Mouse (Mus musculus) CH12.LX (cell line): ENCODE data around the gene Kat7. TPM values are rescaled to one million over a fixed set of nuclear protein-coding genes. Genes with fewer than 3 reads are reported as not detected.

ENCODE experiments used
- DNase-seq: peaks from one replicate; pipeline ENCODE4 v3.0.0-alpha.2; 2013; ENCODE audit errors: extremely low read depth
- H3K27ac ChIP-seq: 2 replicates; pipeline ENCODE4 v1.5.1; 2012; ENCODE audit warnings: low read depth, mild to moderate bottlenecking, control low read depth, moderate library complexity; ENCODE audit not compliant: insufficient read depth
- H3K27me3 ChIP-seq: replicated peaks from 2 replicates; pipeline ENCODE3; 2012; ENCODE audit warnings: inconsistent platforms
- H3K36me3 ChIP-seq, 2 experiments: replicated peaks in 1 of 2; 2 replicates each; pipeline versions ENCODE3 to v1.6.1; 2012; ENCODE audit warnings: inconsistent platforms in 1 of 2, low read length in 1 of 2, mild to moderate bottlenecking in 1 of 2, mixed read lengths in 1 of 2, moderate library complexity in 1 of 2; ENCODE audit not compliant: control insufficient read depth in 1 of 2, insufficient read depth in 1 of 2
- H3K4me1 ChIP-seq, 2 experiments: 2 replicates each; pipeline ENCODE4 v1.6.1; 2012; ENCODE audit warnings: inconsistent platforms in 1 of 2, moderate library complexity in 1 of 2; ENCODE audit not compliant: insufficient read depth in 2 of 2, control insufficient read depth in 1 of 2
- H3K4me2 ChIP-seq: 2 replicates; pipeline ENCODE4 v1.6.1; 2012; ENCODE audit warnings: low read depth, mild to moderate bottlenecking, control low read depth; ENCODE audit not compliant: poor library complexity, insufficient read depth, severe bottlenecking
- H3K4me3 ChIP-seq, 3 experiments: fragments of 150-350 bp in 1 of 3; sonication (generic) in 1 of 3; replicated peaks in 1 of 3; 2 replicates each; pipeline versions ENCODE3 to v1.5.1; 2011 to 2012; ENCODE audit warnings: low read depth in 2 of 3, low read length in 2 of 3, mild to moderate bottlenecking in 2 of 3, moderate library complexity in 2 of 3, control low read depth in 1 of 3, improper control_type of control experiment in 1 of 3, inconsistent platforms in 1 of 3, mixed read lengths in 1 of 3; ENCODE audit not compliant: poor library complexity in 1 of 3
- H3K79me2 ChIP-seq: replicated peaks from 2 replicates; pipeline ENCODE4 v1.6.1; 2012; ENCODE audit warnings: mild to moderate bottlenecking, moderate library complexity; ENCODE audit not compliant: control insufficient read depth, poor library complexity, insufficient read depth, severe bottlenecking; ENCODE audit errors: extremely low read depth
- H3K9ac ChIP-seq: 2 replicates; pipeline ENCODE4 v1.6.1; 2012; ENCODE audit warnings: low read depth, mild to moderate bottlenecking, control low read depth, moderate library complexity; ENCODE audit not compliant: insufficient read depth
- H3K9me3 ChIP-seq: replicated peaks from 2 replicates; pipeline ENCODE3; 2012; ENCODE audit warnings: low read length, inconsistent platforms, mixed read lengths
- CHD1 ChIP-seq: IDR thresholded peaks from 2 replicates; pipeline ENCODE4 v1.6.1; 2012; ENCODE audit warnings: low read depth, low read length, improper control_type of control experiment, inconsistent platforms
- CTCF ChIP-seq, 2 experiments: IDR thresholded peaks in 1 of 2; conservative IDR thresholded peaks in 1 of 2; 2 replicates each; pipeline ENCODE4 v1.5.1; 2011 to 2012; ENCODE audit warnings: low read depth in 2 of 2, low read length in 2 of 2, improper control_type of control experiment in 1 of 2, inconsistent platforms in 1 of 2, mild to moderate bottlenecking in 1 of 2, moderate library complexity in 1 of 2
- ELF1 ChIP-seq: IDR thresholded peaks from 2 replicates; pipeline ENCODE4 v1.6.1; 2014; ENCODE audit warnings: low read depth, mild to moderate bottlenecking, inconsistent platforms, low read length, improper control_type of control experiment
- EP300 ChIP-seq: IDR thresholded peaks from 2 replicates; pipeline ENCODE4 v1.6.1; 2011; ENCODE audit warnings: low read length, improper control_type of control experiment
- ETS1 ChIP-seq: conservative IDR thresholded peaks from 2 replicates; pipeline ENCODE4 v1.6.1; 2012; ENCODE audit warnings: low read depth, mild to moderate bottlenecking, inconsistent platforms, low read length, improper control_type of control experiment, moderate library complexity
- GABPA ChIP-seq: IDR thresholded peaks from 2 replicates; pipeline ENCODE4 v1.6.1; 2012; ENCODE audit warnings: low read depth, low read length, improper control_type of control experiment, inconsistent platforms; ENCODE audit not compliant: insufficient replicate concordance
- HCFC1 ChIP-seq: IDR thresholded peaks from 2 replicates; pipeline ENCODE4 v1.6.1; 2012; ENCODE audit warnings: low read depth, mild to moderate bottlenecking, inconsistent platforms, low read length, improper control_type of control experiment
- IRF4 ChIP-seq: IDR thresholded peaks from 2 replicates; pipeline ENCODE4 v1.6.1; 2014; ENCODE audit warnings: low read depth, mild to moderate bottlenecking, inconsistent platforms, low read length, improper control_type of control experiment
- JUND ChIP-seq: conservative IDR thresholded peaks from 2 replicates; pipeline ENCODE4 v1.6.1; 2011; ENCODE audit warnings: low read depth, low read length, improper control_type of control experiment
- KAT2A ChIP-seq: IDR thresholded peaks from 2 replicates; pipeline ENCODE4 v1.6.1; 2012; ENCODE audit warnings: low read length, improper control_type of control experiment, inconsistent platforms; ENCODE audit not compliant: insufficient replicate concordance
- MAFK ChIP-seq: IDR thresholded peaks from 2 replicates; pipeline ENCODE4 v1.6.1; 2011; ENCODE audit warnings: low read length, improper control_type of control experiment; ENCODE audit not compliant: insufficient replicate concordance
- MAX ChIP-seq: IDR thresholded peaks from 2 replicates; pipeline ENCODE4 v1.6.1; 2011; ENCODE audit warnings: low read length, improper control_type of control experiment
- MXI1 ChIP-seq: IDR thresholded peaks from 2 replicates; pipeline ENCODE4 v1.6.1; 2011; ENCODE audit warnings: mild to moderate bottlenecking, low read depth, low read length, improper control_type of control experiment
- MYC ChIP-seq: IDR thresholded peaks from 2 replicates; pipeline ENCODE4 v1.6.1; 2011; ENCODE audit warnings: low read depth, mild to moderate bottlenecking, improper control_type of control experiment, low read length
- NRF1 ChIP-seq: IDR thresholded peaks from 2 replicates; pipeline ENCODE4 v1.6.1; 2014; ENCODE audit warnings: low read depth, mild to moderate bottlenecking, inconsistent platforms, low read length, improper control_type of control experiment, moderate library complexity
- PAX5 ChIP-seq: IDR thresholded peaks from 2 replicates; pipeline ENCODE4 v1.6.1; 2012; ENCODE audit warnings: low read length, inconsistent platforms, mixed read lengths
- POLR2A ChIP-seq: IDR thresholded peaks from 2 replicates; pipeline ENCODE4 v1.6.1; 2011; ENCODE audit warnings: low read depth, mild to moderate bottlenecking, improper control_type of control experiment, low read length
- RAD21 ChIP-seq: IDR thresholded peaks from 2 replicates; pipeline ENCODE4 v1.6.1; 2011; ENCODE audit warnings: low read depth, mild to moderate bottlenecking, low read length, improper control_type of control experiment, moderate library complexity
- RCOR1 ChIP-seq: conservative IDR thresholded peaks from 2 replicates; pipeline ENCODE4 v1.6.1; 2012; ENCODE audit warnings: low read depth, mild to moderate bottlenecking, inconsistent platforms, low read length, improper control_type of control experiment
- SIN3A ChIP-seq: IDR thresholded peaks from 2 replicates; pipeline ENCODE4 v1.6.1; 2012; ENCODE audit warnings: low read length, improper control_type of control experiment, inconsistent platforms
- SMC3 ChIP-seq: IDR thresholded peaks from 2 replicates; pipeline ENCODE4 v1.6.1; 2011; ENCODE audit warnings: low read depth, low read length, improper control_type of control experiment
- ZC3H11A ChIP-seq: IDR thresholded peaks from 2 replicates; pipeline ENCODE4 v1.6.1; 2012; ENCODE audit warnings: low read depth, mild to moderate bottlenecking, inconsistent platforms, low read length, improper control_type of control experiment
- ZKSCAN1 ChIP-seq: IDR thresholded peaks from 2 replicates; pipeline ENCODE4 v1.6.1; 2012; ENCODE audit warnings: low read depth, inconsistent platforms, low read length, improper control_type of control experiment, borderline replicate concordance
- ZMIZ1 ChIP-seq: IDR thresholded peaks from 2 replicates; pipeline ENCODE4 v1.6.1; 2012; ENCODE audit warnings: low read depth, mild to moderate bottlenecking, inconsistent platforms, low read length, improper control_type of control experiment
- ZNF384 ChIP-seq: IDR thresholded peaks from 2 replicates; pipeline ENCODE4 v1.6.1; 2012; ENCODE audit warnings: low read depth, low read length, improper control_type of control experiment, inconsistent platforms
- dilution Hi-C: fragments of 300-500 bp; cut with MboI; formaldehyde crosslinking; loops from 2 replicates; pipeline ENCODE4 v1.14.3; 2020; ENCODE audit warnings: low sequenced_read_pairs; ENCODE audit not compliant: extremely low pct_unique_long_range_greater_than_20kb, extremely low pct_ligation_motif_present
- in situ Hi-C: fragments of 300-500 bp; cut with MboI; formaldehyde crosslinking; loops from 3 replicates; pipeline ENCODE4 v1.14.3; 2019; ENCODE audit warnings: low sequenced_read_pairs, low pct_ligation_motif_present, low pct_unique_long_range_greater_than_20kb, mixed read lengths
- polyA plus RNA-seq: library from polyadenylated mRNA; unstranded; fragments of >175 nt; gene quantifications from 2 replicates; pipeline ENCODE4 v1.2.1, GENCODE M21; 2012; ENCODE audit warnings: low read depth; ENCODE audit not compliant: insufficient read length
- total RNA-seq, 2 experiments: library from RNA; depleted of rRNA; stranded (reverse); fragments of 300-350 nt in 1 of 2; fragments of >200 nt in 1 of 2; gene quantifications; 2 replicates each; pipeline ENCODE4 v1.2.3; 2012 to 2014

Gene Kat7
- total and polyA plus RNA-seq, 3 experiments, result 59.5 to 90.2 (median 66.7) TPM

- TF ChIP-seq SIN3A (no peak), NRF1 (no peak), MYC (peak; percentile 93), RAD21 (no peak), MAFK (peak; percentile 76; the same call in 1 of the 2 replicates), RCOR1 (0 out of 2 replicates have a peak, but pooled peaks have one; percentile 43), SMC3 (no peak), EP300 (peak; percentile 75), GABPA (no peak), ZC3H11A (no peak), CTCF (conservative IDR thresholded peaks at IDR 0.05 in 1 of 2, IDR thresholded peaks at IDR 0.05 in 1 of 2; ENCODE audit: low read depth in 2 of 2, low read length in 2 of 2) (no peak), IRF4 (peak; percentile 92), ETS1 (peak; percentile 90), ELF1 (no peak), ZNF384 (no peak), POLR2A (no peak), MAX (peak; percentile 80), CHD1 (no peak), PAX5 (no peak)
Measured at GRCm38 (mm10) chr11:95328629-95329028, 18.6 kb upstream of the Kat7 start (continued).

DNA sequence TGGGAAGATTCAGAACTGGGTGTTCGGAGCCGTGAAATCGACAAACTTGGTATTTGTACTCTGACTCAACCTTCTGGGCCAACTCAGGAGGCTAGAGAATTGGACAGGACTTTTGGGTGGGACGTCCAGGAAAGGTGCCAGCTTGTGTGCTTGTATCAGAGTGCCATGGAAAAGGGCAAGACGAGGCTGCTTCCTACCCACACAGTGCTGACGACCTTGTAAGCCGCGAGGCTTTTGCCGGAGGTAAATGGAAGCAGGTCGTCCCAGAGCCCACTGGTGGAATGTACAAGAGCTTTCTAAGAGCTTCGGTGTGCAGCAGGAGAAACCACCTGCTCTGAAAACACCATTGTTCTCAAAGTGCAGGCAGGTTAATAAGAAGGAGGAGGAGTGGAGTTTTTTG is 16.2 kb upstream of the Kat7 start:
- H3K4me2 ChIP-seq, result no peak overlapping the region
- H3K4me1 ChIP-seq, result peaks cover 10 to 14% of the 10 kb centered on the region in 2 experiments
- no peak for DNase-seq
- dilution Hi-C loops (no loop called here), in situ Hi-C loops (no loop called here)
- no peak overlapping the region for H3K4me3 ChIP-seq
- peaks cover 53% of the 10 kb centered on the region for H3K27me3 ChIP-seq
- no peaks in the 10 kb centered on the region for H3K9me3 ChIP-seq
- H3K36me3 ChIP-seq, result no peaks in the 10 kb centered on the region
- H3K9ac ChIP-seq, result no peak overlapping the region
- H3K27ac ChIP-seq, result no peak overlapping the region
- TF ChIP-seq CTCF (conservative IDR thresholded peaks at IDR 0.05 in 1 of 2, IDR thresholded peaks at IDR 0.05 in 1 of 2; ENCODE audit: low read depth in 2 of 2, low read length in 2 of 2), result no peak
- TF ChIP-seq, all 38 proteins: peak for 0
- H3K79me2 ChIP-seq, result no peaks in the 10 kb centered on the region

DNA sequence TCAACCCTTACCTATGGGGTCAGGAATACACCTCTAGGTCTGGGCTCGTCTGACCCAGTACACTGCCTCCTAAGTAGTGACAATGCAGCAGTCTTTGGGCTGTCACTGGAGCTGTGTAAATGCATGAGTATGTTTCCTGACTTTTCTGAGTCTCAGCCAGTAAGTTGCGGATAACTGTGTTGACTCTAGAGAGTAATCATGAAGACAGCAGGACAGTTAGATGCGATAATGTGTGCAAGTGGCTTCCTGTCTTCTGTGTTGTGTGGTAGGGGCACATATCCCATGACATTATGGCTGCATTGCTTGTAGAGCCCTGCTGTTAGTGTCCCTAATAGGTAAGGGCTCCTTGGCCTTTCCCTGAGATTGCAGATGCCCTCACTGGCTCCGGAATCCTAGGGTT is 15.8 kb upstream of the Kat7 start:
- dilution Hi-C loops (no loop called here), in situ Hi-C loops (no loop called here)
- H3K27ac ChIP-seq, result no peak overlapping the region

More for the DNA sequence above, 15.8 kb upstream of the Kat7 start:
- H3K4me1 ChIP-seq, result peaks cover 10 to 14% of the 10 kb centered on the region in 2 experiments
- no peak overlapping the region for H3K4me3 ChIP-seq
- H3K4me2 ChIP-seq, result no peak overlapping the region
- no peaks in the 10 kb centered on the region for H3K9me3 ChIP-seq
- H3K27me3 ChIP-seq, result peaks cover 51% of the 10 kb centered on the region
- H3K36me3 ChIP-seq, result no peaks in the 10 kb centered on the region
- DNase-seq, result no peak
- no peak overlapping the region for H3K9ac ChIP-seq
- TF ChIP-seq ZMIZ1, result no peak
- TF ChIP-seq RAD21, result no peak
- TF ChIP-seq JUND, result no peak
- TF ChIP-seq ETS1, result no peak
- no peak for TF ChIP-seq ZKSCAN1
- TF ChIP-seq MXI1, result no peak
- no peak for TF ChIP-seq KAT2A
- TF ChIP-seq HCFC1, result no peak
- H3K79me2 ChIP-seq, result no peaks in the 10 kb centered on the region
